Mouse (Mus musculus) lung, adult 2 months (tissue): ENCODE data around the gene Usp3.

ENCODE experiments used
- CTCF ChIP-seq: fragments of 200-500 bp; IDR thresholded peaks from 2 replicates; pipeline ENCODE4 v1.5.1; 2011; ENCODE audit warnings: mild to moderate bottlenecking, low read length, control low read depth; ENCODE audit not compliant: insufficient read depth
- POLR2A ChIP-seq: fragments of 200-500 bp; IDR thresholded peaks from 2 replicates; pipeline ENCODE4 v1.6.1; 2011; ENCODE audit warnings: low read depth, mild to moderate bottlenecking, control low read depth, low read length, borderline replicate concordance; ENCODE audit errors: extremely low read depth

GRCm38 (mm10) chr9:66598636-66599035 lies 5.7 kb upstream of the Usp3 start:
- TF ChIP-seq CTCF (no peak), POLR2A (no peak)
